Mouse (Mus musculus): ENCODE measurements around the gene Mmp27. TPM values are rescaled to one million over a fixed set of nuclear protein-coding genes. Genes with fewer than 3 reads are reported as not detected.

Mmp27 gene
- polyA plus RNA-seq, 2 experiments, result 0.06 to 0.17 TPM

- H3K27ac ChIP-seq, result no peak overlapping the region
- H3K36me3 ChIP-seq (replicated peaks; ENCODE audit: control insufficient read depth, insufficient read depth, low read depth), result no peaks in the 10 kb centered on the region
- no peak overlapping the region for H3K4me3 ChIP-seq (ENCODE audit: insufficient read depth in 1 of 2, low read depth in 2 of 2, low read length in 2 of 2)
- no peak for ATAC-seq (ENCODE audit: insufficient read depth)
- no peak for DNase-seq (ENCODE audit: low read depth in 3 of 3, low spot score in 3 of 3)
- 73% methylated on average over 7 of the region's 7 CpGs for WGBS (ENCODE audit: insufficient replicate concordance)
- H3K4me1 ChIP-seq (replicated peaks; ENCODE audit: control insufficient read depth in 2 of 2, insufficient read depth in 2 of 2, low read length in 1 of 2), result no peaks in the 10 kb centered on the region
- no peaks in the 10 kb centered on the region for H3K9me3 ChIP-seq (ENCODE audit: control insufficient read depth, low read length)
- H3K4me2 ChIP-seq (ENCODE audit: low read depth), result no peak overlapping the region
- TF ChIP-seq EP300 (IDR thresholded peaks at IDR 0.05; ENCODE audit: low read depth) (no peak), CTCF (IDR thresholded peaks at IDR 0.05; ENCODE audit: low read depth) (no peak)
- no peak overlapping the region for H3K9ac ChIP-seq (replicated peaks)
- no peaks in the 10 kb centered on the region for H3K27me3 ChIP-seq (ENCODE audit: control insufficient read depth, insufficient read depth, low read length)
These were observed 25.3 kb upstream of the Mmp27 start for GRCm38 (mm10) chr9:7545920-7546319.

GRCm38 (mm10) chr9:7551943-7552342 lies 19.3 kb upstream of the Mmp27 start:
- DNase-seq (ENCODE audit: low read depth in 3 of 3, low spot score in 3 of 3), result no peak
- Histone ChIP-seq H3K9me3 (ENCODE audit: control insufficient read depth, low read length) (no peaks in the 10 kb centered on the region), H3K27ac (no peak overlapping the region), H3K4me1 (replicated peaks; ENCODE audit: control insufficient read depth in 2 of 2, insufficient read depth in 2 of 2, low read length in 1 of 2) (no peaks in the 10 kb centered on the region), H3K36me3 (replicated peaks; ENCODE audit: control insufficient read depth, insufficient read depth, low read depth) (no peaks in the 10 kb centered on the region), H3K4me3 (ENCODE audit: insufficient read depth in 1 of 2, low read depth in 2 of 2, low read length in 2 of 2) (no peak overlapping the region), H3K9ac (replicated peaks) (no peak overlapping the region), H3K27me3 (ENCODE audit: control insufficient read depth, insufficient read depth, low read length) (no peaks in the 10 kb centered on the region), H3K4me2 (ENCODE audit: low read depth) (no peak overlapping the region)
- no peak for ATAC-seq (ENCODE audit: insufficient read depth)
- TF ChIP-seq CTCF (IDR thresholded peaks at IDR 0.05; ENCODE audit: low read depth) (no peak), EP300 (IDR thresholded peaks at IDR 0.05; ENCODE audit: low read depth) (no peak)

GRCm38 (mm10) chr9:7553536-7553935 lies 17.7 kb upstream of the Mmp27 start:
- no peak overlapping the region for H3K9ac ChIP-seq (replicated peaks)
- 43% methylated on average over 3 of the region's 3 CpGs for WGBS (ENCODE audit: insufficient replicate concordance)
- no peak overlapping the region for H3K4me3 ChIP-seq (ENCODE audit: insufficient read depth in 1 of 2, low read depth in 2 of 2, low read length in 2 of 2)
- no peak overlapping the region for H3K27ac ChIP-seq
- TF ChIP-seq CTCF (IDR thresholded peaks at IDR 0.05; ENCODE audit: low read depth) (no peak), EP300 (IDR thresholded peaks at IDR 0.05; ENCODE audit: low read depth) (no peak)
- DNase-seq (ENCODE audit: low read depth in 3 of 3, low spot score in 3 of 3) (no peak), ATAC-seq (ENCODE audit: insufficient read depth) (no peak)
- no peaks in the 10 kb centered on the region for H3K4me1 ChIP-seq (replicated peaks; ENCODE audit: control insufficient read depth in 2 of 2, insufficient read depth in 2 of 2, low read length in 1 of 2)
- no peaks in the 10 kb centered on the region for H3K9me3 ChIP-seq (ENCODE audit: control insufficient read depth, low read length)
- H3K27me3 ChIP-seq (ENCODE audit: control insufficient read depth, insufficient read depth, low read length), result no peaks in the 10 kb centered on the region
- no peak overlapping the region for H3K4me2 ChIP-seq (ENCODE audit: low read depth)
- no peaks in the 10 kb centered on the region for H3K36me3 ChIP-seq (replicated peaks; ENCODE audit: control insufficient read depth, insufficient read depth, low read depth)

- Histone ChIP-seq H3K27ac (no peak overlapping the region), H3K9ac (replicated peaks) (no peak overlapping the region), H3K4me2 (ENCODE audit: low read depth) (no peak overlapping the region), H3K4me1 (replicated peaks; ENCODE audit: control insufficient read depth in 2 of 2, insufficient read depth in 2 of 2, low read length in 1 of 2) (no peaks in the 10 kb centered on the region), H3K36me3 (replicated peaks; ENCODE audit: control insufficient read depth, insufficient read depth, low read depth) (no peaks in the 10 kb centered on the region), H3K9me3 (ENCODE audit: control insufficient read depth, low read length) (no peaks in the 10 kb centered on the region), H3K27me3 (ENCODE audit: control insufficient read depth, insufficient read depth, low read length) (no peaks in the 10 kb centered on the region), H3K4me3 (ENCODE audit: insufficient read depth in 1 of 2, low read depth in 2 of 2, low read length in 2 of 2) (no peak overlapping the region)
- ATAC-seq (ENCODE audit: insufficient read depth), result no peak
- WGBS (ENCODE audit: insufficient replicate concordance), result 12% methylated on average over 3 of the region's 3 CpGs
- no peak for DNase-seq (ENCODE audit: low read depth in 3 of 3, low spot score in 3 of 3)
- TF ChIP-seq CTCF (IDR thresholded peaks at IDR 0.05; ENCODE audit: low read depth), result peak; percentile 45; the same call in 1 of the 2 replicates
- TF ChIP-seq EP300 (IDR thresholded peaks at IDR 0.05; ENCODE audit: low read depth), result no peak
These were observed 16.8 kb upstream of the Mmp27 start for GRCm38 (mm10) chr9:7554382-7554781.

- TF ChIP-seq EP300 (IDR thresholded peaks at IDR 0.05; ENCODE audit: low read depth) (no peak), CTCF (IDR thresholded peaks at IDR 0.05; ENCODE audit: low read depth) (no peak)
- H3K4me3 ChIP-seq (ENCODE audit: insufficient read depth in 1 of 2, low read depth in 2 of 2, low read length in 2 of 2), result no peak within 1 kb of the TSS
- no peak within 1 kb of the TSS for H3K9ac ChIP-seq (replicated peaks)
- no peaks in the 10 kb centered on the region for H3K4me1 ChIP-seq (replicated peaks; ENCODE audit: control insufficient read depth in 2 of 2, insufficient read depth in 2 of 2, low read length in 1 of 2)
- no peak for DNase-seq (ENCODE audit: low read depth in 3 of 3, low spot score in 3 of 3)
- H3K9me3 ChIP-seq (ENCODE audit: control insufficient read depth, low read length), result no peaks in the 10 kb centered on the region
- no peaks in the 10 kb centered on the region for H3K27me3 ChIP-seq (ENCODE audit: control insufficient read depth, insufficient read depth, low read length)
- WGBS (ENCODE audit: insufficient replicate concordance), result 55% methylated on average over 8 of the region's 8 CpGs
- no peak within 1 kb of the TSS for H3K27ac ChIP-seq
- H3K36me3 ChIP-seq (replicated peaks; ENCODE audit: control insufficient read depth, insufficient read depth, low read depth), result no peaks in the 10 kb centered on the region
- no peak within 1 kb of the TSS for H3K4me2 ChIP-seq (ENCODE audit: low read depth)
- ATAC-seq (ENCODE audit: insufficient read depth), result no peak
These were observed 12.8 kb upstream of the Mmp27 start, which contains the start of gene Mmp8 for GRCm38 (mm10) chr9:7558221-7559017. Gene Mmp8, plus strand, starts transcription at chr9:7558456.
